Mouse (Mus musculus): ENCODE measurements around the gene Inpp5a. TPM values are rescaled to one million over a fixed set of nuclear protein-coding genes. Genes with fewer than 3 reads are reported as not detected.

Inpp5a gene
- polyA plus RNA-seq, 1 experiment from 2014 or later, result 22.2 TPM

DNA sequence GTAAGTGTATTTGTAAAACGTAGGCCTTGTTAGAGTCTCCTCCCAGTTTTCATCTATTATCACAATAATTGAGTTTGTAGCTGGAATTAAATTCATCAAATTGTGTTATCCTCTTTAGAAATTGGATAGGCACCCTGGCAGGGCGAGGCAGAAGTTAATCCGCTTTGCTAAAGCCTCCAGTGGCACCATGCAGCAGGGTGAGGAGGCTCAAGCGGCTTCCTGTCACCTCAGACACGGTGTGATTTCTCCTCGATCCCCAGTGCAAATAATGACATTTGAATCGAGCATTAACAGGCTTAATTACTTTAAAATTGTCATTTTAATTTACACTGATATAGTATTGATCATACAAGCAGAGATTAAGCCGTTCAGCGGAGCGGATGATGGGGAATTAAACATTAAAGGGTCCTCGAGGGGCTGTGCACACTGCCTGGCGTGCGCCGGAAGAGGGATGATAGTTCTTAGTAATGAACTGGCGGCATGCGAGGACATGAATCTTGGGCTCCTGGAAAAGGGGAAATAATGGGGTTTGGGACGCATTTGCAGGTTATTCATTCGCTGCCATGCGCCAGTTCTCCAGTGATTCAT, 109.2 kb downstream of the Inpp5a start:
- ATAC-seq (replicated peaks; ENCODE audit: low FRiP score), result no peak
- no peaks in the 10 kb centered on the region for H3K36me3 ChIP-seq
- no peak overlapping the region for H3K4me2 ChIP-seq
- no peak overlapping the region for H3K4me3 ChIP-seq (replicated peaks)
- H3K9ac ChIP-seq, result no peak overlapping the region
- peaks cover 16% of the 10 kb centered on the region; the same call in 1 of the 2 replicates for H3K4me1 ChIP-seq
- H3K27ac ChIP-seq, result no peak overlapping the region
- WGBS, result 74% methylated on average over 19 of the region's 19 CpGs
- no peaks in the 10 kb centered on the region for H3K9me3 ChIP-seq (replicated peaks)
- no peaks in the 10 kb centered on the region for H3K27me3 ChIP-seq

- 67% methylated on average over 7 of the region's 7 CpGs for WGBS
- Histone ChIP-seq H3K9me3 (replicated peaks) (no peaks in the 10 kb centered on the region), H3K4me2 (no peak overlapping the region), H3K36me3 (no peaks in the 10 kb centered on the region), H3K4me3 (replicated peaks) (no peak overlapping the region), H3K4me1 (peaks cover 6% of the 10 kb centered on the region; the same call in 1 of the 2 replicates), H3K27me3 (no peaks in the 10 kb centered on the region), H3K9ac (no peak overlapping the region), H3K27ac (no peak overlapping the region)
- no peak for ATAC-seq (replicated peaks; ENCODE audit: low FRiP score)
Observed at GRCm38 (mm10) chr7:139504064-139504463, 115.2 kb downstream of the Inpp5a start.

GRCm38 (mm10) chr7:139506677-139507412, 117.9 kb downstream of the Inpp5a start:
- Histone ChIP-seq H3K9me3 (replicated peaks) (no peaks in the 10 kb centered on the region), H3K27me3 (no peaks in the 10 kb centered on the region), H3K27ac (no peak overlapping the region), H3K4me1 (peaks cover 6% of the 10 kb centered on the region; the same call in 1 of the 2 replicates), H3K9ac (no peak overlapping the region), H3K36me3 (no peaks in the 10 kb centered on the region), H3K4me2 (no peak overlapping the region), H3K4me3 (replicated peaks) (no peak overlapping the region)
- WGBS, result 66% methylated on average over 9 of the region's 9 CpGs
- ATAC-seq (replicated peaks; ENCODE audit: low FRiP score), result no peak

- Histone ChIP-seq H3K27ac (no peak overlapping the region), H3K36me3 (peaks cover 6% of the 10 kb centered on the region; the same call in 1 of the 2 replicates), H3K4me1 (peaks cover 6% of the 10 kb centered on the region; the same call in 1 of the 2 replicates), H3K9ac (no peak overlapping the region), H3K4me3 (replicated peaks) (no peak overlapping the region), H3K4me2 (no peak overlapping the region), H3K27me3 (no peaks in the 10 kb centered on the region), H3K9me3 (replicated peaks) (no peaks in the 10 kb centered on the region)
- 89% methylated on average over 4 of the region's 4 CpGs for WGBS
- ATAC-seq (replicated peaks; ENCODE audit: low FRiP score), result no peak
Observed at GRCm38 (mm10) chr7:139508938-139509337, 120.0 kb downstream of the Inpp5a start.

- H3K4me3 ChIP-seq (replicated peaks), result no peak overlapping the region
- H3K27me3 ChIP-seq, result no peaks in the 10 kb centered on the region
- H3K9ac ChIP-seq, result no peak overlapping the region
- H3K9me3 ChIP-seq (replicated peaks), result no peaks in the 10 kb centered on the region
- no peak overlapping the region for H3K4me2 ChIP-seq
- 31% methylated on average over 13 of the region's 13 CpGs for WGBS
- no peak overlapping the region for H3K27ac ChIP-seq
- ATAC-seq (replicated peaks; ENCODE audit: low FRiP score), result peak; percentile 88; the same call in 1 of the 2 replicates
- H3K4me1 ChIP-seq, result peaks cover 14% of the 10 kb centered on the region
- peaks cover 12% of the 10 kb centered on the region for H3K36me3 ChIP-seq
Observed at GRCm38 (mm10) chr7:139515959-139516660, 127.2 kb downstream of the Inpp5a start.

- peak; percentile 54; the same call in 1 of the 2 replicates for ATAC-seq (replicated peaks; ENCODE audit: low FRiP score)
- Histone ChIP-seq H3K36me3 (peaks cover 12% of the 10 kb centered on the region), H3K9ac (no peak overlapping the region), H3K4me3 (replicated peaks) (no peak overlapping the region), H3K27ac (no peak overlapping the region), H3K9me3 (replicated peaks) (no peaks in the 10 kb centered on the region), H3K27me3 (no peaks in the 10 kb centered on the region), H3K4me2 (no peak overlapping the region), H3K4me1 (peaks cover 14% of the 10 kb centered on the region)
- WGBS, result 72% methylated on average over 5 of the region's 5 CpGs
Observed at GRCm38 (mm10) chr7:139516661-139517016, 127.7 kb downstream of the Inpp5a start.

- Histone ChIP-seq H3K4me2 (no peak overlapping the region), H3K36me3 (peaks cover 6% of the 10 kb centered on the region; the same call in 1 of the 2 replicates), H3K4me1 (peaks cover 14% of the 10 kb centered on the region), H3K9ac (no peak overlapping the region), H3K4me3 (replicated peaks) (no peak overlapping the region), H3K27me3 (no peaks in the 10 kb centered on the region), H3K9me3 (replicated peaks) (no peaks in the 10 kb centered on the region), H3K27ac (no peak overlapping the region)
- ATAC-seq (replicated peaks; ENCODE audit: low FRiP score), result no peak
- WGBS, result 68% methylated on average over 3 of the region's 3 CpGs
Observed at GRCm38 (mm10) chr7:139518352-139518751, 129.4 kb downstream of the Inpp5a start.

DNA sequence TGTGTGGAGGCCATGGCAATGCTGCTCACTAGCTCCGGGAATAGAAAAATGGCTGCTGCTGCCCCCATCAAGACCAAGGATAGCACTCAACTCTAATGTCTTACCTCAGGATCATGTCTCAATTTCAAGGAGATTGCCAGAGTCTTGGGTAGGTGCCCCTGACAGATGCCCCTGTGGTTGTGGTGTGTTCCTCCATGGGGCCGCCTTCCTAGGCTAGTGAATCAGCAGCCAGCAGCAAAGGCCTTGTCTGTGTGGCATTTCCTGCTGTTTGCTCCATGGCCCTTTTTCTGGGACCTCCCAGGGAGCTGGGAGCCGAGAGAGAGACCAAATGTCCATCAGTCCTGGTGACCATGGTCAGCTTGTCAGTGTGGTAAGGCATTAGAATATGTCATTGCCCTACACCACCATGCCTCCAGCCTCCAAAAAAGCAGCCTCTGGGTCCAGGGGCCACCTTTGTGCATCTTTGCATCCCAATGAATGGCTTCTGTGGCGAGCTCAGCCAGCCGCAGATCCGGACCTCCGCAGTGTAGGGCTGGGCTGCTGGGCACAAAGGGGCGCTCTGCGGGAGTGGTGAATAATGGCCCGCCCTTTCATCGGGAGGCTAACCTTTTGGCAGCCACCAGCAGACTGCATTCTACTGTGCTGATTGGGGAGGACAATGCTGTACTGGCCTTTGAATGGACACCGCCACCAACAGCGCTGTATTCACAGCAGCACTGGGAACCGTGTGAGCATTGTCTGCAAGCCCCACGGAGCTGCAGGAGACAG, 139.6 kb downstream of the Inpp5a start:
- no peaks in the 10 kb centered on the region for H3K27me3 ChIP-seq
- peaks cover 16% of the 10 kb centered on the region for H3K4me1 ChIP-seq
- no peak overlapping the region for H3K9ac ChIP-seq
- no peak overlapping the region for H3K4me2 ChIP-seq
- no peak overlapping the region for H3K27ac ChIP-seq
- H3K36me3 ChIP-seq, result peaks cover 21% of the 10 kb centered on the region
- ATAC-seq (replicated peaks; ENCODE audit: low FRiP score), result peak; percentile 59
- 29% methylated on average over 15 of the region's 15 CpGs for WGBS
- H3K9me3 ChIP-seq (replicated peaks), result no peaks in the 10 kb centered on the region
- H3K4me3 ChIP-seq (replicated peaks), result no peak overlapping the region

GRCm38 (mm10) chr7:139529208-139529607, 140.3 kb downstream of the Inpp5a start:
- no peak overlapping the region for H3K9ac ChIP-seq
- peaks cover 20% of the 10 kb centered on the region for H3K36me3 ChIP-seq
- no peaks in the 10 kb centered on the region for H3K27me3 ChIP-seq
- no peak overlapping the region for H3K4me2 ChIP-seq
- H3K4me1 ChIP-seq, result peaks cover 16% of the 10 kb centered on the region
- no peak overlapping the region for H3K4me3 ChIP-seq (replicated peaks)
- ATAC-seq (replicated peaks; ENCODE audit: low FRiP score), result no peak
- H3K27ac ChIP-seq, result no peak overlapping the region
- no peaks in the 10 kb centered on the region for H3K9me3 ChIP-seq (replicated peaks)

GRCm38 (mm10) chr7:139530591-139531427, 141.9 kb downstream of the Inpp5a start:
- Histone ChIP-seq H3K36me3 (peaks cover 18% of the 10 kb centered on the region), H3K4me3 (replicated peaks) (no peak overlapping the region), H3K27ac (no peak overlapping the region), H3K4me1 (peaks cover 16% of the 10 kb centered on the region), H3K9ac (no peak overlapping the region), H3K4me2 (no peak overlapping the region), H3K9me3 (replicated peaks) (no peaks in the 10 kb centered on the region), H3K27me3 (no peaks in the 10 kb centered on the region)
- 41% methylated on average over 16 of the region's 16 CpGs for WGBS
- no peak for ATAC-seq (replicated peaks; ENCODE audit: low FRiP score)

GRCm38 (mm10) chr7:139531428-139531801, 142.5 kb downstream of the Inpp5a start:
- H3K9ac ChIP-seq, result no peak overlapping the region
- no peaks in the 10 kb centered on the region for H3K9me3 ChIP-seq (replicated peaks)
- H3K4me3 ChIP-seq (replicated peaks), result no peak overlapping the region
- WGBS, result 49% methylated on average over 4 of the region's 4 CpGs
- H3K36me3 ChIP-seq, result peaks cover 12% of the 10 kb centered on the region
- no peak overlapping the region for H3K27ac ChIP-seq
- no peak overlapping the region for H3K4me2 ChIP-seq
- peaks cover 16% of the 10 kb centered on the region for H3K4me1 ChIP-seq
- H3K27me3 ChIP-seq, result no peaks in the 10 kb centered on the region
- ATAC-seq (replicated peaks; ENCODE audit: low FRiP score), result peak; percentile 57

All from kidney, embryonic 15.5 days (tissue).